Comparison of ENCODE assay signal across 13 mouse cellular contexts in genomic region chr19:58309620-58310275, GRCm38 (mm10).
DNase-seq lines count a peak whose midpoint lies in the region; ATAC-seq and TF ChIP-seq lines count a peak whose summit lies in the region.
"Had no signal": no experiment of that assay in that cellular context is flagged by ENCODE, and none has a peak within 500 bp of the region (broad histone marks: within the 10 kb centered on the region; RNA-seq: fewer than 3 reads in every experiment).

No protein-coding gene starts in this region.

- peak; percentile 42; the same call in 1 of the 2 replicates for ATAC-seq in kidney, embryonic 16.5 days (ENCODE audit: low FRiP score, low TSS enrichment)
- ATAC-seq in hindbrain, embryonic 15.5 days (ENCODE audit: low FRiP score, low read depth) = peak; percentile 45
- ATAC-seq in midbrain, postnatal 0 days (ENCODE audit: low FRiP score) = no peak

- no peaks in the 10 kb centered on the region for H3K27me3 ChIP-seq in kidney, embryonic 16.5 days (ENCODE audit: insufficient read depth, low read length)
- no peaks in the 10 kb centered on the region for H3K27me3 ChIP-seq in hindbrain, embryonic 15.5 days
- H3K27me3 ChIP-seq in midbrain, postnatal 0 days (ENCODE audit: insufficient read depth, low read length) = no peaks in the 10 kb centered on the region

- H3K9ac ChIP-seq in kidney, embryonic 16.5 days (replicated peaks; ENCODE audit: low read length) = no peak overlapping the region
- H3K9ac ChIP-seq in hindbrain, embryonic 15.5 days = no peak overlapping the region
- no peak overlapping the region for H3K9ac ChIP-seq in midbrain, postnatal 0 days (replicated peaks; ENCODE audit: low read length, poor library complexity, severe bottlenecking)

- no peak for DNase-seq in kidney, adult 18-20 months
- DNase-seq in embryo, embryonic 11.5 days (ENCODE audit: low read depth, low spot score) = peak; percentile 17
- DNase-seq in midbrain, postnatal 0 days (ENCODE audit: low spot score) = peak; percentile 15
- no peak for DNase-seq in left cerebral cortex, postnatal 36 days (ENCODE audit: low spot score in 2 of 2)
- DNase-seq in frontal cortex, postnatal 10 days (ENCODE audit: low spot score in 2 of 2) = no peak
- no peak for DNase-seq in thymus, postnatal 0 days (ENCODE audit: low spot score)
- DNase-seq: cerebellum, adult 9-10 months; kidney, postnatal 4 days; lung, postnatal 10 days had no signal

- no peak for TF ChIP-seq CTCF in midbrain, postnatal 0 days (IDR thresholded peaks at IDR 0.05)

- peaks cover 12% of the 10 kb centered on the region; the same call in 1 of the 2 replicates for H3K9me3 ChIP-seq in kidney, embryonic 16.5 days (ENCODE audit: low read length)
- H3K9me3 ChIP-seq in hindbrain, embryonic 15.5 days = 0 out of 2 replicates have a peak, but pooled peaks cover 9% of the 10 kb centered on the region
- H3K9me3 ChIP-seq in midbrain, postnatal 0 days (ENCODE audit: low read length) = no peaks in the 10 kb centered on the region

- H3K4me2 ChIP-seq in kidney, embryonic 16.5 days (replicated peaks; ENCODE audit: low read depth, low read length) = peak overlapping the region; percentile 20
- H3K4me2 ChIP-seq in hindbrain, embryonic 15.5 days = no peak overlapping the region
- H3K4me2 ChIP-seq in midbrain, postnatal 0 days (ENCODE audit: low read depth, low read length, poor library complexity, severe bottlenecking) = no peak overlapping the region
- H3K4me2 ChIP-seq: liver, embryonic 11.5 days had no signal

- WGBS in kidney, embryonic 16.5 days = 29% methylated on average over 14 of the region's 14 CpGs
- WGBS in hindbrain, embryonic 15.5 days = 40% methylated on average over 14 of the region's 14 CpGs
- 64% methylated on average over 14 of the region's 14 CpGs for WGBS in midbrain, postnatal 0 days

- no peak overlapping the region for H3K27ac ChIP-seq in kidney, embryonic 16.5 days (ENCODE audit: low read length)
- H3K27ac ChIP-seq in hindbrain, embryonic 15.5 days (replicated peaks) = peak overlapping the region; percentile 35; the same call in 1 of the 2 replicates
- H3K27ac ChIP-seq in midbrain, postnatal 0 days (ENCODE audit: low read depth, low read length) = no peak overlapping the region
- H3K27ac ChIP-seq: heart, embryonic 10.5 days had no signal

- intact Hi-C loops in left cerebral cortex, postnatal 36 days (cut with DNase I) = no loop called here

- peaks cover 5% of the 10 kb centered on the region; the same call in 1 of the 2 replicates for H3K36me3 ChIP-seq in kidney, embryonic 16.5 days (ENCODE audit: insufficient read depth, low read length)
- no peaks in the 10 kb centered on the region for H3K36me3 ChIP-seq in hindbrain, embryonic 15.5 days
- H3K36me3 ChIP-seq in midbrain, postnatal 0 days (ENCODE audit: insufficient read depth, low read length) = no peaks in the 10 kb centered on the region

- H3K4me1 ChIP-seq in kidney, embryonic 16.5 days (ENCODE audit: insufficient read depth, low read length) = 0 out of 2 replicates have a peak, but pooled peaks cover 8% of the 10 kb centered on the region
- peaks cover 23% of the 10 kb centered on the region for H3K4me1 ChIP-seq in hindbrain, embryonic 15.5 days (replicated peaks)
- no peaks in the 10 kb centered on the region for H3K4me1 ChIP-seq in midbrain, postnatal 0 days (ENCODE audit: insufficient read depth, low read length)
- H3K4me1 ChIP-seq: heart, embryonic 10.5 days had no signal

- H3K4me3 ChIP-seq in kidney, embryonic 16.5 days (ENCODE audit: low read length) = no peak overlapping the region
- no peak overlapping the region for H3K4me3 ChIP-seq in hindbrain, embryonic 15.5 days
- no peak overlapping the region for H3K4me3 ChIP-seq in midbrain, postnatal 0 days (ENCODE audit: low read depth, low read length)
- H3K4me3 ChIP-seq: heart, embryonic 10.5 days had no signal

Comparison
In these comparisons a context has a peak if more than half of its experiments do, and no peak if none do; other contexts are left out.
1. DNase-seq: peak in embryo, embryonic 11.5 days (single experiment) and midbrain, postnatal 0 days (single experiment); none in kidney, adult 18-20 months (single experiment), left cerebral cortex, postnatal 36 days (0 of 2), frontal cortex, postnatal 10 days (0 of 2) and thymus, postnatal 0 days (single experiment).